Mouse (Mus musculus) lung, adult 2 months (tissue): ENCODE measurements around the gene F2rl1.

Source experiments
- CTCF ChIP-seq: fragments of 200-500 bp; IDR thresholded peaks from 2 replicates; pipeline ENCODE4 v1.5.1; 2011; ENCODE audit warnings: mild to moderate bottlenecking, low read length, control low read depth; ENCODE audit not compliant: insufficient read depth
- POLR2A ChIP-seq: fragments of 200-500 bp; IDR thresholded peaks from 2 replicates; pipeline ENCODE4 v1.6.1; 2011; ENCODE audit warnings: low read depth, mild to moderate bottlenecking, control low read depth, low read length, borderline replicate concordance; ENCODE audit errors: extremely low read depth

- no peak for TF ChIP-seq CTCF
- TF ChIP-seq POLR2A, result no peak
Observed at GRCm38 (mm10) chr13:95494812-95495211, 30.2 kb downstream of the F2rl1 start.
